In genomic region chr5:120560616-120561311, GRCm38 (mm10) we compare ENCODE assay signal across 8 mouse cellular contexts. TPM values are rescaled to one million over a fixed set of nuclear protein-coding genes. Genes with fewer than 3 reads are reported as not detected.
A peak's percentile ranks its signal among the peaks of the same experiment; 100 is the strongest.
DNase-seq lines count a peak whose midpoint lies in the region; ATAC-seq and TF ChIP-seq lines count a peak whose summit lies in the region.

No protein-coding gene starts in this region.

- H3K4me1 ChIP-seq in cortical plate, adult 2 months (ENCODE audit: control insufficient read depth, insufficient read depth, low read length) = peaks cover 2% of the 10 kb centered on the region; the same call in 1 of the 2 replicates
- peaks cover 22% of the 10 kb centered on the region for H3K4me1 ChIP-seq in hindbrain, postnatal 0 days (ENCODE audit: insufficient read depth, low read length)
- peaks cover 53% of the 10 kb centered on the region for H3K4me1 ChIP-seq in midbrain, embryonic 13.5 days (replicated peaks)
- peaks cover 3% of the 10 kb centered on the region; the same call in 1 of the 2 replicates for H3K4me1 ChIP-seq in stomach, postnatal 0 days (replicated peaks; ENCODE audit: control insufficient read depth, insufficient read depth)

- no peak for TF ChIP-seq EP300 in stomach, postnatal 0 days (optimal IDR thresholded peaks at IDR 0.05)

- peak overlapping the region; percentile 28 for H3K4me3 ChIP-seq in cortical plate, adult 2 months (ENCODE audit: insufficient read depth, low read length)
- no peak overlapping the region; the same call in 1 of the 2 replicates for H3K4me3 ChIP-seq in hindbrain, postnatal 0 days (ENCODE audit: low read length)
- H3K4me3 ChIP-seq in midbrain, embryonic 13.5 days (replicated peaks) = no peak overlapping the region
- H3K4me3 ChIP-seq in stomach, postnatal 0 days (ENCODE audit: low read depth, low read length) = no peak overlapping the region

- H3K27ac ChIP-seq in cortical plate, adult 2 months (ENCODE audit: insufficient read depth, low read length) = peak overlapping the region; percentile 51; the same call in 1 of the 2 replicates
- peak overlapping the region; percentile 67 for H3K27ac ChIP-seq in hindbrain, postnatal 0 days
- H3K27ac ChIP-seq in midbrain, embryonic 13.5 days = peak overlapping the region; percentile 54
- H3K27ac ChIP-seq in stomach, postnatal 0 days (replicated peaks) = peak overlapping the region; percentile 53

- no peak for TF ChIP-seq CTCF in cortical plate, adult 2 months (IDR thresholded peaks at IDR 0.05; ENCODE audit: extremely low read depth, insufficient read depth, low read length)
- no peak for TF ChIP-seq CTCF in hindbrain, postnatal 0 days (IDR thresholded peaks at IDR 0.05; ENCODE audit: low read depth)
- no peak for TF ChIP-seq CTCF in stomach, postnatal 0 days (IDR thresholded peaks at IDR 0.05; ENCODE audit: low read depth)

- TF ChIP-seq POLR2A in cortical plate, adult 2 months (IDR thresholded peaks at IDR 0.05; ENCODE audit: extremely low read depth, insufficient read depth, low read length) = no peak

- 0 out of 2 replicates have a peak overlapping the region, but pooled peaks have one; percentile 3 for H3K9ac ChIP-seq in hindbrain, postnatal 0 days (replicated peaks; ENCODE audit: low read length)
- H3K9ac ChIP-seq in midbrain, embryonic 13.5 days (replicated peaks) = no peak overlapping the region
- 0 out of 2 replicates have a peak overlapping the region, but pooled peaks have one; percentile 14 for H3K9ac ChIP-seq in stomach, postnatal 0 days (ENCODE audit: low read length)

- H3K4me2 ChIP-seq in hindbrain, postnatal 0 days (ENCODE audit: low read depth, low read length) = peak overlapping the region; percentile 31
- H3K4me2 ChIP-seq in midbrain, embryonic 13.5 days (replicated peaks) = 0 out of 2 replicates have a peak overlapping the region, but pooled peaks have one; percentile 1
- H3K4me2 ChIP-seq in stomach, postnatal 0 days (replicated peaks; ENCODE audit: low read depth) = peak overlapping the region; percentile 41

- no peaks in the 10 kb centered on the region for H3K27me3 ChIP-seq in hindbrain, postnatal 0 days (ENCODE audit: insufficient read depth, low read length)
- H3K27me3 ChIP-seq in midbrain, embryonic 13.5 days = no peaks in the 10 kb centered on the region
- H3K27me3 ChIP-seq in stomach, postnatal 0 days (ENCODE audit: control insufficient read depth, insufficient read depth, low read length) = no peaks in the 10 kb centered on the region

- no peaks in the 10 kb centered on the region for H3K9me3 ChIP-seq in hindbrain, postnatal 0 days (ENCODE audit: low read length)
- no peaks in the 10 kb centered on the region for H3K9me3 ChIP-seq in midbrain, embryonic 13.5 days
- H3K9me3 ChIP-seq in stomach, postnatal 0 days (ENCODE audit: control insufficient read depth, low read length) = no peaks in the 10 kb centered on the region

- ATAC-seq in hindbrain, postnatal 0 days = peak; percentile 74
- peak; percentile 29; the same call in 1 of the 2 replicates for ATAC-seq in midbrain, embryonic 13.5 days
- ATAC-seq in stomach, postnatal 0 days (ENCODE audit: low FRiP score, low TSS enrichment) = peak; percentile 55

- H3K36me3 ChIP-seq in hindbrain, postnatal 0 days (ENCODE audit: insufficient read depth, low read length) = 0 out of 2 replicates have a peak, but pooled peaks cover 4% of the 10 kb centered on the region
- H3K36me3 ChIP-seq in midbrain, embryonic 13.5 days = peaks cover 7% of the 10 kb centered on the region
- H3K36me3 ChIP-seq in stomach, postnatal 0 days (ENCODE audit: control insufficient read depth, insufficient read depth, low read length) = peaks cover 7% of the 10 kb centered on the region; the same call in 1 of the 2 replicates

- 12% methylated on average over 16 of the region's 16 CpGs for WGBS in hindbrain, postnatal 0 days
- 15% methylated on average over 16 of the region's 16 CpGs for WGBS in midbrain, embryonic 13.5 days
- 10% methylated on average over 16 of the region's 16 CpGs for WGBS in stomach, postnatal 0 days

- DNase-seq in adrenal gland, adult 2 months = peak; percentile 84
- no peak for DNase-seq in adrenal gland, adult 18-20 months (ENCODE audit: low spot score in 2 of 2)
- peak; percentile 53 to 85 for DNase-seq in gastrocnemius, postnatal 4 days (ENCODE audit: low spot score in 2 of 2)
- peak; percentile 83 for DNase-seq in hindbrain, postnatal 0 days (ENCODE audit: low spot score)
- DNase-seq in liver = peak; percentile 68
- DNase-seq in stomach, postnatal 0 days (ENCODE audit: low spot score) = peak; percentile 61

RNA-seq across cellular contexts. Expression of gene Tpcn1, which starts 27.7 kb away (rescaled TPM):
- 10 to 100 TPM; 38.1 to 51.3 TPM for total RNA-seq in adrenal gland, adult 2 months (2021)
- polyA plus RNA-seq in adrenal gland, adult 2 months (2012; rRNA removed) = 48.9 and 59.8 TPM in 2 replicates
- 10 to 100 TPM; 33.6 to 42.2 TPM for total RNA-seq in adrenal gland, adult 18-20 months (2021)
- polyA plus RNA-seq in cortical plate, adult 2 months (2012; rRNA removed) = 37.9 and 40.0 TPM in 2 replicates
- 10 to 100 TPM; 77.7 to 81.3 TPM for total RNA-seq in gastrocnemius, postnatal 4 days (2021)
- 24.5 and 30.7 TPM in 2 replicates for total RNA-seq in hindbrain, postnatal 0 days (2014; rRNA removed)
- polyA plus RNA-seq in hindbrain, postnatal 0 days (2015; fragmentation: Nextera tagmentation; extraction: Ambion mirVana) = 15.4 and 16.1 TPM in 2 replicates
- polyA plus RNA-seq in midbrain, embryonic 13.5 days (2015; fragmentation: Nextera tagmentation; extraction: Ambion mirVana) = 12.6 and 15.6 TPM in 2 replicates
- 12.7 and 13.9 TPM in 2 replicates for polyA plus RNA-seq in stomach, postnatal 0 days (2015; fragmentation: Nextera tagmentation; extraction: Ambion mirVana)

RNA-seq across cellular contexts. Expression of gene Iqcd, which starts 28.1 kb away (rescaled TPM):
- under 1 TPM; 0.29 to 0.55 TPM for total RNA-seq in adrenal gland, adult 2 months (2021)
- polyA plus RNA-seq in adrenal gland, adult 2 months (2012; rRNA removed) = 0.29 and 0.49 TPM in 2 replicates
- under 1 TPM; 0.36 to 0.48 TPM for total RNA-seq in adrenal gland, adult 18-20 months (2021)
- 1.5 and 2.5 TPM in 2 replicates for polyA plus RNA-seq in cortical plate, adult 2 months (2012; rRNA removed)
- total RNA-seq in gastrocnemius, postnatal 4 days (2021) = under 1 TPM; 0.16 to 0.37 TPM
- 0.63 and 1.9 TPM in 2 replicates for total RNA-seq in hindbrain, postnatal 0 days (2014; rRNA removed)
- 1.8 and 2.0 TPM in 2 replicates for polyA plus RNA-seq in hindbrain, postnatal 0 days (2015; fragmentation: Nextera tagmentation; extraction: Ambion mirVana)
- polyA plus RNA-seq in midbrain, embryonic 13.5 days (2015; fragmentation: Nextera tagmentation; extraction: Ambion mirVana) = 1.4 and 2.0 TPM in 2 replicates
- 0.25 and 0.36 TPM in 2 replicates for polyA plus RNA-seq in stomach, postnatal 0 days (2015; fragmentation: Nextera tagmentation; extraction: Ambion mirVana)

RNA-seq across cellular contexts. Expression of gene Slc8b1, which starts 49.8 kb away (rescaled TPM):
- 10 to 100 TPM; 25.5 to 46.3 TPM for total RNA-seq in adrenal gland, adult 2 months (2021)
- 40.1 and 49.3 TPM in 2 replicates for polyA plus RNA-seq in adrenal gland, adult 2 months (2012; rRNA removed)
- 10 to 100 TPM; 26.4 to 31.7 TPM for total RNA-seq in adrenal gland, adult 18-20 months (2021)
- 6.3 and 6.6 TPM in 2 replicates for polyA plus RNA-seq in cortical plate, adult 2 months (2012; rRNA removed)
- 10 to 100 TPM; 22.7 to 30.9 TPM for total RNA-seq in gastrocnemius, postnatal 4 days (2021)
- 3.7 and 4.0 TPM in 2 replicates for total RNA-seq in hindbrain, postnatal 0 days (2014; rRNA removed)
- polyA plus RNA-seq in hindbrain, postnatal 0 days (2015; fragmentation: Nextera tagmentation; extraction: Ambion mirVana) = 2.5 and 2.7 TPM in 2 replicates
- 2.3 and 2.4 TPM in 2 replicates for polyA plus RNA-seq in midbrain, embryonic 13.5 days (2015; fragmentation: Nextera tagmentation; extraction: Ambion mirVana)
- polyA plus RNA-seq in stomach, postnatal 0 days (2015; fragmentation: Nextera tagmentation; extraction: Ambion mirVana) = 4.9 and 5.2 TPM in 2 replicates

RNA-seq across cellular contexts. Expression of gene Rita1, which starts 51.6 kb away (rescaled TPM):
- 10 to 100 TPM; 11.6 to 22.7 TPM for total RNA-seq in adrenal gland, adult 2 months (2021)
- 32.5 and 33.5 TPM in 2 replicates for polyA plus RNA-seq in adrenal gland, adult 2 months (2012; rRNA removed)
- 10 to 100 TPM; 14.2 to 16.9 TPM for total RNA-seq in adrenal gland, adult 18-20 months (2021)
- 39.6 and 40.8 TPM in 2 replicates for polyA plus RNA-seq in cortical plate, adult 2 months (2012; rRNA removed)
- total RNA-seq in gastrocnemius, postnatal 4 days (2021) = 1 to 10 TPM; 6.1 to 7.2 TPM
- total RNA-seq in hindbrain, postnatal 0 days (2014; rRNA removed) = 38.0 and 38.6 TPM in 2 replicates
- polyA plus RNA-seq in hindbrain, postnatal 0 days (2015; fragmentation: Nextera tagmentation; extraction: Ambion mirVana) = 30.1 and 30.4 TPM in 2 replicates
- polyA plus RNA-seq in midbrain, embryonic 13.5 days (2015; fragmentation: Nextera tagmentation; extraction: Ambion mirVana) = 23.0 and 23.9 TPM in 2 replicates
- polyA plus RNA-seq in stomach, postnatal 0 days (2015; fragmentation: Nextera tagmentation; extraction: Ambion mirVana) = 12.1 TPM in 2 replicates

RNA-seq across cellular contexts. Expression of gene Ddx54, which starts 51.8 kb away (rescaled TPM):
- total RNA-seq in adrenal gland, adult 2 months (2021) = 10 to 100 TPM; 46.8 to 49.5 TPM
- 42.7 and 49.6 TPM in 2 replicates for polyA plus RNA-seq in adrenal gland, adult 2 months (2012; rRNA removed)
- 10 to 100 TPM; 44.1 to 57.6 TPM for total RNA-seq in adrenal gland, adult 18-20 months (2021)
- polyA plus RNA-seq in cortical plate, adult 2 months (2012; rRNA removed) = 30.3 and 31.0 TPM in 2 replicates
- 10 to 100 TPM; 28.5 to 29.5 TPM for total RNA-seq in gastrocnemius, postnatal 4 days (2021)
- total RNA-seq in hindbrain, postnatal 0 days (2014; rRNA removed) = 37.3 and 40.1 TPM in 2 replicates
- polyA plus RNA-seq in hindbrain, postnatal 0 days (2015; fragmentation: Nextera tagmentation; extraction: Ambion mirVana) = 30.8 and 31.9 TPM in 2 replicates
- 43.9 and 44.3 TPM in 2 replicates for polyA plus RNA-seq in midbrain, embryonic 13.5 days (2015; fragmentation: Nextera tagmentation; extraction: Ambion mirVana)
- polyA plus RNA-seq in stomach, postnatal 0 days (2015; fragmentation: Nextera tagmentation; extraction: Ambion mirVana) = 22.5 and 23.0 TPM in 2 replicates

Comparison
In these comparisons a context has a peak if more than half of its experiments do, and no peak if none do; other contexts are left out.
1. DNase-seq: peak in adrenal gland, adult 2 months (single experiment), gastrocnemius, postnatal 4 days (2 of 2), hindbrain, postnatal 0 days (single experiment), liver (single experiment) and stomach, postnatal 0 days (single experiment); none in adrenal gland, adult 18-20 months (0 of 2).
2. Peak in every context shown above with its lines, with median percentiles within 50 percentile points of each other: H3K27ac ChIP-seq, ATAC-seq and H3K4me2 ChIP-seq.